In the genomic region with DNA sequence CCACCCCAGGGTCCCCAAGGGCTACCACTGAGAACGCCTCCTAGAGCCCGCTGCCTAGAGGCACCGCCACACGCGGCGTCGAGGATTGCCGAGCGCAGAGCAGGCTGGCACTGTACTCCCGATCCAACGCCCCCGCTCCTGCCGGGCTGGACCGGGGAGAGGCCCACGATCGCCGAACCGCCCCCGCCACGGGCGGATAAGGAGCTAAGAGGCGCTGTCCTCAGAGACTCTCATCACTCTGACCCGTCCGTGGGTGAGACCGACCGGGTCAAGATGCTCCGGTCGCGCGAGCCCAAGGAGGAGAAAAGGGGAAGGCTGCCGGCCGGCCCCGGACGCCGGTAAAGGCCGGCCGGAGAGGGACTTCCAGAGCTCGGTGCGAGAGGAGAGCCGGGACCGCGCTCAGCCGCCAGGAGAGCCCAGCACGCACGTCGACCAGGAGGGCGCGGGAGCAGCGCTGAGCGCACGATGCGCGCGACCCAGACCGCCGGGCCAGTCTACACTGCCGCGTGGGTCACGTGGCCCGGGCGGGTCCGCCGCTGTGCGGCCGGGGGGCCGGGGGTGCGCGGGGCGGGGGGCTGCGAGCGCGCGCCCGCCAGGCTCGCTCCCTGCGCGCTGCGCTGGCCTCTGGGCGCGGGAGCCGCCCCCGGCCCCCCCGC, we compare ENCODE assay signal across 8 mouse cellular contexts. TPM values are rescaled to one million over a fixed set of nuclear protein-coding genes. Genes with fewer than 3 reads are reported as not detected.
DNase-seq lines count a peak whose midpoint lies in the region; ATAC-seq and TF ChIP-seq lines count a peak whose summit lies in the region.

A gene (plus strand): TSS at position 354 of the 656 bp plus-strand sequence.

- H3K27ac ChIP-seq in forebrain, embryonic 11.5 days (ENCODE audit: low read depth, low read length), result no peak within 1 kb of the TSS
- H3K27ac ChIP-seq in limb, embryonic 11.5 days (replicated peaks; ENCODE audit: low read depth, low read length), result no peak within 1 kb of the TSS

- peak within 1 kb of the TSS; percentile 36 for H3K4me3 ChIP-seq in forebrain, embryonic 11.5 days (ENCODE audit: low read depth, low read length)
- peak within 1 kb of the TSS; percentile 32 for H3K4me3 ChIP-seq in limb, embryonic 11.5 days (ENCODE audit: low read depth, low read length)
- peak within 1 kb of the TSS; percentile 29 for H3K4me3 ChIP-seq in myocyte

- DNase-seq in kidney, postnatal 4 days, result peak; percentile 57 to 64
- no peak for DNase-seq in kidney, adult 18-20 months
- no peak for DNase-seq in forebrain, embryonic 11.5 days (ENCODE audit: low spot score)
- peak; percentile 49 for DNase-seq in limb, embryonic 11.5 days (ENCODE audit: low spot score)
- DNase-seq in adipocyte (ENCODE audit: low spot score), result no peak
- DNase-seq in gastrocnemius, adult 18-20 months (ENCODE audit: low spot score), result no peak
- DNase-seq in thymus, adult 18-20 months, result no peak

- 0 out of 2 replicates have a peak, but pooled peaks cover 6% of the 10 kb centered on the region for H3K4me1 ChIP-seq in forebrain, embryonic 11.5 days (replicated peaks; ENCODE audit: control insufficient read depth, insufficient read depth, low read length)
- H3K4me1 ChIP-seq in limb, embryonic 11.5 days (ENCODE audit: control insufficient read depth, insufficient read depth, low read length), result 0 out of 2 replicates have a peak, but pooled peaks cover 7% of the 10 kb centered on the region

- no peak; the same call in 1 of the 2 replicates for ATAC-seq in forebrain, embryonic 11.5 days (replicated peaks; ENCODE audit: low FRiP score)
- ATAC-seq in limb, embryonic 11.5 days (ENCODE audit: insufficient number of reproducible peaks, low FRiP score, low TSS enrichment, low read depth), result no peak

- no peaks in the 10 kb centered on the region for H3K9me3 ChIP-seq in forebrain, embryonic 11.5 days (ENCODE audit: control insufficient read depth, low read length)
- no peaks in the 10 kb centered on the region for H3K9me3 ChIP-seq in limb, embryonic 11.5 days (ENCODE audit: control insufficient read depth, low read length)

- TF ChIP-seq POLR2A in myocyte (IDR thresholded peaks at IDR 0.05; ENCODE audit: insufficient read length, low read depth), result peak; percentile 63

- no peaks in the 10 kb centered on the region for H3K79me2 ChIP-seq in myocyte (ENCODE audit: control insufficient read depth, insufficient read depth)

- peak within 1 kb of the TSS; percentile 46 for H3K4me2 ChIP-seq in forebrain, embryonic 11.5 days (ENCODE audit: low read depth, low read length, severe bottlenecking)
- peak within 1 kb of the TSS; percentile 55 for H3K4me2 ChIP-seq in limb, embryonic 11.5 days (ENCODE audit: low read depth, severe bottlenecking)
- H3K4me2 ChIP-seq in myocyte (ENCODE audit: low read depth), result peak within 1 kb of the TSS; percentile 70

- H3K36me3 ChIP-seq in forebrain, embryonic 11.5 days (ENCODE audit: control insufficient read depth, insufficient read depth, low read length), result no peaks in the 10 kb centered on the region
- no peaks in the 10 kb centered on the region for H3K36me3 ChIP-seq in limb, embryonic 11.5 days (ENCODE audit: control insufficient read depth, insufficient read depth, low read length)
- H3K36me3 ChIP-seq in myocyte (ENCODE audit: control insufficient read depth, insufficient read depth), result no peaks in the 10 kb centered on the region

- peak within 1 kb of the TSS; percentile 34 for H3ac ChIP-seq in myocyte (ENCODE audit: control insufficient read depth, insufficient read length)

- peaks cover 73% of the 10 kb centered on the region for H3K27me3 ChIP-seq in forebrain, embryonic 11.5 days (ENCODE audit: control insufficient read depth, insufficient read depth, low read length)
- H3K27me3 ChIP-seq in limb, embryonic 11.5 days (ENCODE audit: control insufficient read depth, insufficient read depth, low read length), result peaks cover 93% of the 10 kb centered on the region
- no peaks in the 10 kb centered on the region for H3K27me3 ChIP-seq in myocyte (ENCODE audit: control insufficient read depth, insufficient read depth, insufficient read length)

- H3K9ac ChIP-seq in forebrain, embryonic 11.5 days (ENCODE audit: low read length), result no peak within 1 kb of the TSS
- H3K9ac ChIP-seq in limb, embryonic 11.5 days (ENCODE audit: low read length), result no peak within 1 kb of the TSS

- 1% methylated on average over 74 of the region's 83 CpGs for WGBS in forebrain, embryonic 11.5 days
- WGBS in limb, embryonic 11.5 days, result 1% methylated on average over 58 of the region's 83 CpGs

TF ChIP-seq in myocyte, 11 proteins besides CTCF, POLR2A, EP300 and RAD21:
- TF ChIP-seq USF1 (IDR thresholded peaks at IDR 0.05; ENCODE audit: low read depth) (peak; percentile 59), E2F4 (IDR thresholded peaks at IDR 0.05; ENCODE audit: insufficient read depth) (no peak), POLR2AphosphoS2 (IDR thresholded peaks at IDR 0.05; ENCODE audit: insufficient read length, low read depth) (peak; percentile 65), CEBPB (IDR thresholded peaks at IDR 0.05; ENCODE audit: insufficient read depth, poor library complexity, severe bottlenecking) (no peak), MYOD1 (IDR thresholded peaks at IDR 0.05; ENCODE audit: control insufficient read depth in 1 of 3, insufficient read length in 2 of 3, low read depth in 2 of 3) (no peak)
TF ChIP-seq in myocyte: peak in this region for 2.

RNA-seq across cellular contexts. Expression of the gene that starts here (rescaled TPM):
- 0.17 TPM in 1 of 2 replicates, not detected in the other for polyA plus RNA-seq in forebrain, embryonic 11.5 days (2014; fragmentation: Nextera tagmentation; extraction: Ambion mirVana)
- not detected in 2 replicates for polyA plus RNA-seq in limb, embryonic 11.5 days (2014; fragmentation: Nextera tagmentation; extraction: Ambion mirVana)
- polyA plus RNA-seq in myocyte (2012; fragmentation: generic; extraction: Trizol), result 109 TPM
- under 1 TPM in 1 of 2 experiments, not detected in 1; 0.30 TPM for total RNA-seq in gastrocnemius, adult 18-20 months (2021)

Comparison
In these comparisons a context has a peak if more than half of its experiments do, and no peak if none do; other contexts are left out.
1. RNA of the gene that starts here (polyA plus RNA-seq): 109 TPM in myocyte (single experiment); 0.17 TPM in forebrain, embryonic 11.5 days and not detected in limb, embryonic 11.5 days; every median in the first group is over 10 times any median in the second.
2. DNase-seq: peak in kidney, postnatal 4 days (2 of 2); none in kidney, adult 18-20 months (single experiment), forebrain, embryonic 11.5 days (single experiment), adipocyte (single experiment), gastrocnemius, adult 18-20 months (single experiment) and thymus, adult 18-20 months (0 of 2).
3. Peak in DNase-seq, H3K4me3 ChIP-seq and H3K4me2 ChIP-seq in limb, embryonic 11.5 days; RNA of the gene not detected or under 1 TPM.
4. Peak in every context shown above with its lines, with median percentiles within 50 percentile points of each other: H3K4me2 ChIP-seq and H3K4me3 ChIP-seq.